Mouse (Mus musculus) c-Kit-positive CD71-positive TER-119-negative erythroid progenitor cells, embryonic 14.5 days (primary cell): ENCODE results near the gene Exosc3.

Source experiments
- DNase-seq: peaks from one replicate; pipeline ENCODE4 v3.0.0-alpha.2; 2013; ENCODE audit warnings: low read depth

Exosc3 gene

GRCm38 (mm10) chr4:45279981-45280548 lies 62.5 kb downstream of the Exosc3 start:
- peak; percentile 40 for DNase-seq

GRCm38 (mm10) chr4:45279292-45279691 lies 63.2 kb downstream of the Exosc3 start:
- DNase-seq: no peak

GRCm38 (mm10) chr4:45275770-45276169 lies 66.8 kb downstream of the Exosc3 start:
- DNase-seq: no peak

- DNase-seq: no peak
Measured at GRCm38 (mm10) chr4:45271041-45271452, 71.5 kb downstream of the Exosc3 start.

GRCm38 (mm10) chr4:45267883-45268282 lies 74.6 kb downstream of the Exosc3 start:
- DNase-seq: peak; percentile 67
